Mouse (Mus musculus) ES-E14 (cell line): ENCODE data around the gene Zcrb1.

Experiments used
- CHD2 ChIP-seq: IDR thresholded peaks from 2 replicates; pipeline ENCODE4 v1.6.1; 2014; ENCODE audit warnings: mild to moderate bottlenecking, low read depth, low read length, inconsistent platforms
- HCFC1 ChIP-seq: IDR thresholded peaks from 2 replicates; pipeline ENCODE4 v1.6.1; 2012; ENCODE audit warnings: low read length, inconsistent platforms, borderline replicate concordance; ENCODE audit not compliant: insufficient read depth
- MAFK ChIP-seq: IDR thresholded peaks from 2 replicates; pipeline ENCODE4 v1.6.1; 2014; ENCODE audit warnings: mild to moderate bottlenecking, low read depth, low read length, inconsistent platforms; ENCODE audit not compliant: insufficient read depth
- ZC3H11A ChIP-seq: IDR thresholded peaks from 2 replicates; pipeline ENCODE4 v1.6.1; 2012; ENCODE audit warnings: low read depth, mild to moderate bottlenecking, inconsistent platforms, low read length, borderline replicate concordance
- ZNF384 ChIP-seq: IDR thresholded peaks from 2 replicates; pipeline ENCODE4 v1.6.1; 2012; ENCODE audit warnings: low read depth, low read length, inconsistent platforms

DNA sequence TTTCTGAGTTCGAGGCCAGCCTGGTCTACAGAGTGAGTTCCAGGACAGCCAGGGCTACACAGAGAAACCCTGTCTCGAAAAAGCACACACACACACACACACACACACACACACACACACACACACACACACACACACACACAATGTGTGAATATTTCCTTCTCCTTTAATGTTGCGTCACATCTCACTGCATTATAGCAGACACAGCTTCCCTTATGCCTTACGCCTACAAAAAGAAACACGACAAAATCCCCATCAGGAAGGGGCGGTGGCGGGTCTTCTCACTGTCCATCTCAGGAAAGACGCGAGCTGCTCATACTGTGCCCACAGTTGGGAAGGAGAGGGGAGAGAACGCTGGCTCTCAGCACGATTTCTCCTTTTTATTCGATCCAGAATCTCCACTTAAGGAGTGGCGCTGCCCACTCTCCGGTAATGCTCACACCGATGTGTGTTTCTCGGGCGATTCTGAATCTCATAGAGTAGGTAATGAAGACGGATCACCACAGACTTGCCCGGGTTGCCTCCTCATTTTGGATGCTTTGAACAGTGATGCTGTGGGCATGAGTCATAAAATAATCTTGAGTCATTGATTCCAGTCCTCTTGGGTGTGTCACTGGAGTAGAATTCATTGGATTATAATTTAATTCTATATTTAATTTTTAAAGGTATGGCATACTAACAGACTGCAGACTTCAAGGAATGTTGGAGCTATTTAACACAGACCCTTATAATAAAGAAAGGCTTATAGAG is 39.6 kb downstream of the Zcrb1 start:
- TF ChIP-seq MAFK = no peak
- no peak for TF ChIP-seq ZC3H11A
- no peak for TF ChIP-seq HCFC1
- TF ChIP-seq ZNF384 = no peak
- no peak for TF ChIP-seq CHD2
